Mouse (Mus musculus) neural tube, embryonic 11.5 days (tissue): ENCODE measurements around the gene Lrrd1. TPM values are rescaled to one million over a fixed set of nuclear protein-coding genes. Genes with fewer than 3 reads are reported as not detected.
"Not testable (repeated sequence)": the region's sequence is repeated elsewhere in the genome, so short reads cannot be mapped to it uniquely, and the experiment has no call there.

Source experiments
- ATAC-seq: fragments of 200-750 bp; cut with Nextera tagmentation; 2 replicates; pipeline ENCODE4 v1.8.0; 2017; ENCODE audit warnings: moderate number of reproducible peaks, mild to moderate bottlenecking, moderate TSS enrichment, moderate library complexity; ENCODE audit not compliant: insufficient read depth, low FRiP score, low TSS enrichment
- DNase-seq: peaks from one replicate; pipeline ENCODE4 v3.0.0-alpha.2; 2015; ENCODE audit warnings: low spot score
- H3K27ac ChIP-seq: fragments of 300-500 bp; sonication (generic); 2 replicates; pipeline ENCODE4 v1.5.1; 2014; ENCODE audit warnings: low read depth, mild to moderate bottlenecking, low read length
- H3K27me3 ChIP-seq: fragments of 300-500 bp; sonication (generic); 2 replicates; pipeline ENCODE4 v1.6.1; 2014; ENCODE audit warnings: mild to moderate bottlenecking, low read length, mixed read lengths; ENCODE audit not compliant: control insufficient read depth, insufficient read depth
- H3K36me3 ChIP-seq: fragments of 300-500 bp; sonication (generic); 2 replicates; pipeline ENCODE4 v1.6.1; 2014; ENCODE audit warnings: mild to moderate bottlenecking, low read length, moderate library complexity, mixed read lengths; ENCODE audit not compliant: control insufficient read depth, insufficient read depth
- H3K4me1 ChIP-seq: fragments of 300-500 bp; sonication (generic); 2 replicates; pipeline ENCODE4 v1.6.1; 2014; ENCODE audit warnings: low read length, mixed read lengths; ENCODE audit not compliant: control insufficient read depth, insufficient read depth
- H3K4me2 ChIP-seq: fragments of 300-500 bp; sonication (generic); 2 replicates; pipeline ENCODE4 v1.6.1; 2014; ENCODE audit warnings: low read depth, mild to moderate bottlenecking, moderate library complexity
- H3K4me3 ChIP-seq: fragments of 300-500 bp; sonication (generic); 2 replicates; pipeline ENCODE4 v1.5.1; 2014; ENCODE audit warnings: low read depth, low read length
- H3K9ac ChIP-seq: fragments of 300-500 bp; sonication (generic); 2 replicates; pipeline ENCODE4 v1.6.1; 2014; ENCODE audit warnings: mild to moderate bottlenecking, low read length
- H3K9me3 ChIP-seq: fragments of 300-500 bp; sonication (generic); 2 replicates; pipeline ENCODE4 v1.6.1; 2016; ENCODE audit warnings: low read length; ENCODE audit not compliant: control insufficient read depth
- WGBS: fragments of 180-500 bp; shearing (Covaris S2); extraction: QIAGEN DNeasy Blood & Tissue Kit; methylation state at CpG from one replicate; pipeline ENCODE4 v1.1.7; 2014; 5-methylcytosine and 5-hydroxymethylcytosine counted together
- polyA plus RNA-seq: library from polyadenylated mRNA; unstranded; fragments of >200 nt; fragmentation: Nextera tagmentation; extraction: Ambion mirVana; gene quantifications from 2 replicates; pipeline ENCODE4 v1.2.1, GENCODE M21; 2014

Lrrd1 gene
- polyA plus RNA-seq, 1 experiment from 2014 or later, result not detected

DNA sequence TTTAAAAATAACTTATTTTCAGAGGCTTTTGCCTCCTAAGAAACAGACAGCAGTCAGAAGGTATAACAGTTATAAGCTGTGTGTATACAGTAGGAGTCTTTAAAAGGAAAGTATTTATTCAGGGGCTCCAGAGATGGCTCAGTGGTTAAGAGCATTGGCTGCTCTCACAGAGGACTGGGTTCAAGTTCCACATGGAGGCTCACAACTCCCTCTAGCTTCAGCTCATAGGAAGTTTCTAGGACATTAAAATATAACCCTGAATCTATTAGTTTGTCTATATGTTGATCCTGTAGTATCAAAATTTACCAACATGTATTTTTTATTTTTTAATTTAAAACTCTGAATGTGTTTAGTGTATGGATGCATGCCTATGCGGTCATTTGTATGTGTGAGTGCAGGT is 36.5 kb upstream of the Lrrd1 start:
- Histone ChIP-seq H3K36me3 (peaks cover 4% of the 10 kb centered on the region), H3K27ac (no peak overlapping the region), H3K4me1 (peaks cover 3% of the 10 kb centered on the region; the same call in 1 of the 2 replicates), H3K9ac (no peak overlapping the region), H3K9me3 (no peaks in the 10 kb centered on the region), H3K4me2 (no peak overlapping the region), H3K27me3 (no peaks in the 10 kb centered on the region), H3K4me3 (no peak overlapping the region)
- DNase-seq (no peak), ATAC-seq (no peak)
- WGBS, result 97% methylated on average over 1 of the region's 1 CpGs

GRCm38 (mm10) chr5:3834107-3834506 is 10.9 kb upstream of the Lrrd1 start:
- Histone ChIP-seq H3K9ac (no peak overlapping the region), H3K36me3 (peaks cover 7% of the 10 kb centered on the region), H3K4me3 (no peak overlapping the region), H3K4me1 (no peaks in the 10 kb centered on the region), H3K27me3 (no peaks in the 10 kb centered on the region), H3K4me2 (no peak overlapping the region), H3K9me3 (no peaks in the 10 kb centered on the region; the same call in 1 of the 2 replicates), H3K27ac (no peak overlapping the region)
- ATAC-seq (no peak), DNase-seq (no peak)
- WGBS, result 81% methylated on average over 1 of the region's 1 CpGs

GRCm38 (mm10) chr5:3870161-3870560 is 25.2 kb downstream of the Lrrd1 start:
- Histone ChIP-seq H3K4me2 (no peak overlapping the region), H3K27me3 (no peaks in the 10 kb centered on the region), H3K27ac (no peak overlapping the region), H3K9me3 (no peaks in the 10 kb centered on the region), H3K36me3 (no peaks in the 10 kb centered on the region), H3K9ac (no peak overlapping the region), H3K4me1 (no peaks in the 10 kb centered on the region), H3K4me3 (no peak overlapping the region)
- ATAC-seq (no peak), DNase-seq (no peak)
- 80% methylated on average over 4 of the region's 4 CpGs for WGBS

DNA sequence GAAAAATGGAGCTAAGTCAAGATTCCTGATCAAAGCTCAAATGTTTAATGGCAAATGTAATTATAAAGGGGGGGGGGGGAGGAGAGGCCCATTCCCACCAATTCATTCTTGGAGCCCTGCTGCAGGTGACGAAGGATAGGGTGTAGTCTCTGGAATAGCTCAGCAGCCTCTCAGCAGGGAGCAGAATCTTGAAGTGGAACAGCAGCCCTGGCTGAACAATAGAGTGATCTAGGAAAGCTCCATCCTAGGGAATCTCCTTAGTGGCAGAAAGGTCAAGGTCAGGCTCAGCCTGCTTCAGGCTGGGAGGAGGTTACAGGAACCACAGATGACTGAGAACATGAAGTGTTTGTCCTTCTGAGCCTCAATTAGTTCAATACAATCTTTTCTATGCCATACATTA is 27.4 kb downstream of the Lrrd1 start:
- Histone ChIP-seq H3K9ac (no peak overlapping the region), H3K36me3 (no peaks in the 10 kb centered on the region), H3K4me2 (no peak overlapping the region), H3K9me3 (no peaks in the 10 kb centered on the region), H3K4me1 (no peaks in the 10 kb centered on the region), H3K27ac (no peak overlapping the region), H3K27me3 (no peaks in the 10 kb centered on the region), H3K4me3 (no peak overlapping the region)
- DNase-seq (no peak), ATAC-seq (no peak)
- WGBS, result 20% methylated on average over 1 of the region's 1 CpGs

DNA sequence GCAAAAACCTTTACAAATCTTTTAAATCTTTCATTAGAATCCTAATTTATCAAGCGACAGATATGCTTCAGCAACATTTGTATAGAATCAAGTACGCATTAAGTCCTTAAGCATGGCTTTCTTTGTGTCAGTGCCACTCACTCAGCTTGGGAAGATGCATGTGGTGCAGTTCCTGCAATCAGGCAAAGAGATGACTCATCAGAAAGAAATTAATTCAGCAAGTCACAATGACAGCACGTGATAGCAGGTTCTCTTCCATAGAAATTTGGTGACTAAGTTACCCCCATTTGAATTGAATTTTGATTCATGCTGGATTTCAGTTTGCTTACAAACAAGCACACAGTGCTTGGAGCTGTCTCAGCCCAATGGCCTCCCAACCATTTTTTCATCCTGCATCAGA is 28.5 kb downstream of the Lrrd1 start:
- no peak overlapping the region for H3K9ac ChIP-seq
- H3K27me3 ChIP-seq, result no peaks in the 10 kb centered on the region
- DNase-seq, result no peak
- 83% methylated on average over 3 of the region's 3 CpGs for WGBS
- no peak overlapping the region for H3K4me3 ChIP-seq
- H3K36me3 ChIP-seq, result no peaks in the 10 kb centered on the region
- H3K27ac ChIP-seq, result no peak overlapping the region
- H3K4me2 ChIP-seq, result no peak overlapping the region
- ATAC-seq, result no peak
- H3K9me3 ChIP-seq, result no peaks in the 10 kb centered on the region
- no peaks in the 10 kb centered on the region for H3K4me1 ChIP-seq

DNA sequence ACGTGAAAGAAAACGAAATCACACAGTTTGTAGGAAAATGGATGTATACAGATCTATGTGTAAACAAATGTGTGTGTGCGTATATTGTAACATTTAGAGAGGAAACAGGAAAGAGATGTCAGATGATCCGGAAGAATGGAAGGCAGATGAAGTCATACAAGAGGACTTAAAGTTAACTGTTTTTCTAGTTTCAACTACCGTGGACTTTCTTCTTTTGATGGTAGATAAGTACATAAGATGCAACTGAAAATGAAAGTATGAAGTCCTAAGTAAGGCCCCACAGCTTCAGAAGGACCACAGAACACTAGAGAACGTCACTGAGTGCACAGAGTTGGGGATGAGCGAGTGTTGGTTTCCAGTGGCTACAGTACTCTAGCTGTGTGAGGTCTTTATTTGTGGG is 41.9 kb downstream of the Lrrd1 start:
- not testable (repeated sequence) for H3K27ac ChIP-seq, H3K9ac ChIP-seq, H3K4me1 ChIP-seq, H3K27me3 ChIP-seq, H3K36me3 ChIP-seq, H3K4me3 ChIP-seq, ATAC-seq, H3K9me3 ChIP-seq, DNase-seq, H3K4me2 ChIP-seq
- 86% methylated on average over 7 of the region's 7 CpGs for WGBS

DNA sequence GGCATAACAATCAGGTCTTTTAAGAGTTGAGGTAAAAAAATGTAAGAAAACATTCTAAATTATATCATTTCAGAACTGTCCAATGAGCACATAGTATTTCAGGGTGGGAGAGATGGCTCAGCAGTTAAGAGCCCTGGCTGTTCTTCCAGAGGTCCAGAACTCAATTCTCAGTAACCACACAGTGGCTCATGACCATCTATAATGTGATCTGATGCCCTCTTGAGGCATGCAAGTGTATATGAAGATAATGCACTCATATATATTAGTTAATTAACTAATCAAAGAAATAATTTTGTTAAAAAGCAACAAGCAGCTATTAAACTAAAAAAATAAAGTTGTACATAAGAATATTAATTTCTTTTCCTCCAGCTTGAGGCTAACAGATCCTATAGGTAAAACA is 44.2 kb downstream of the Lrrd1 start:
- ATAC-seq (no peak), DNase-seq (no peak)
- no peak overlapping the region for H3K9ac ChIP-seq
- no peak overlapping the region for H3K27ac ChIP-seq
- H3K27me3 ChIP-seq, result no peaks in the 10 kb centered on the region
- no peaks in the 10 kb centered on the region for H3K9me3 ChIP-seq
- H3K36me3 ChIP-seq, result no peaks in the 10 kb centered on the region
- H3K4me3 ChIP-seq, result no peak overlapping the region
- no peak overlapping the region for H3K4me2 ChIP-seq
- no peaks in the 10 kb centered on the region for H3K4me1 ChIP-seq

- not testable (repeated sequence) for H3K27me3 ChIP-seq, DNase-seq, H3K9me3 ChIP-seq, H3K27ac ChIP-seq, H3K4me1 ChIP-seq, H3K36me3 ChIP-seq
- Histone ChIP-seq H3K4me3 (peak within 1 kb of the TSS; percentile 38), H3K4me2 (peak within 1 kb of the TSS; percentile 53), H3K9ac (peak within 1 kb of the TSS; percentile 42)
- peak; percentile 100 for ATAC-seq
- 3% methylated on average over 6 of the region's 47 CpGs for WGBS
Measured at GRCm38 (mm10) chr5:3893459-3894293, 48.7 kb downstream of the Lrrd1 start, which contains the start of gene Mterf1a. Gene Mterf1a, minus strand, starts transcription at chr5:3893933.

GRCm38 (mm10) chr5:3894294-3894619 is 49.3 kb downstream of the Lrrd1 start:
- not testable (repeated sequence) for H3K9me3 ChIP-seq, H3K4me3 ChIP-seq, DNase-seq

More at GRCm38 (mm10) chr5:3894294-3894619, 49.3 kb downstream of the Lrrd1 start:
- H3K36me3 ChIP-seq, H3K4me1 ChIP-seq, H3K27ac ChIP-seq, H3K4me2 ChIP-seq, ATAC-seq, H3K9ac ChIP-seq, H3K27me3 ChIP-seq: not testable (repeated sequence)
- 95% methylated on average over 4 of the region's 4 CpGs for WGBS
